Mouse (Mus musculus) 3T3-L1 (cell line): ENCODE measurements at regions not wholly inside any gene's neighbourhood (a gene's known extent, or its start where the extent isn't known, plus 50 kb on each side); places are given as distances from the start of the nearest gene placed in this dataset.
A peak's percentile ranks its signal among the peaks of the same experiment; 100 is the strongest.

Experiments used
- DNase-seq: peaks from one replicate; pipeline ENCODE4 v3.0.0-alpha.2; 2015; ENCODE audit warnings: low read depth, low spot score

DNA sequence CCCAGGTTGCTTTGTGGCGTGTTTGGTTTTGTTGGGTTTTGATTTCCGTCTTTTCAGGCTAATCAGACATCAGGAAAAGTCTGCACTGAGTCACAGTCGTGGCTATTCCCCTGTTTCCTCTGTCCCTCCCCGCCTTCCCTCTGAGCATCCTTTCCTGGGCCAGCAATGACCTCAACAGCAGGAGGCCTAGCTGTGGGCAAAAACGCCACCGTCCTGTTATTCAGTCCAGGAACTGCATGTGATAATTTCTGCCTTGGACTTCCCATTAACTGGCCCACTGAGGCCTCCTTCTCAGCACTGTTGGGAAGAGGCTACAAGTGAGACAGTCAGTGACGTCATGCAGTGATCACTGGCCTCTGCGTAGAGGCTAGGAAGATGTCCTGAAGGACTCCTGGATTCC, 1212.0 kb upstream of the A1bg start:
- DNase-seq = peak; percentile 32

DNA sequence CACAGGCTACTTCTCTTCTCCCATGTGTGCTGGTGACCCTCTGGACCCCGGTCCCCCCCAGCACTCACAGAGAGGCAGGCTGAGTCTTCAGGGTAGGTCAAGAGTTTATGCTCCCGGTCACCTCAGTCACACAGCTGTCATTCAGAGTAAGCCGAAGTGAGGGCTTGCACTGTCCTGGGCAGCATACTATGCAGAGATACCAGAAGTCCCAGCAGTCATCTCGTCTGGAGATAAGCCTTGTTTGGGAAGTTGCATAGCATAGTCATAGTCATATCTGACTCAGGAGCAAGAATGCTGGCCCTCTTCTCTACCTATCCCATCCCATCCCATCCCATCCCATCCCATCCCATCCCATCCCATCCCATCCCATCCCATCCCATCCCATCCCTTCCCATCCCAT, 1211.5 kb upstream of the A1bg start:
- DNase-seq = no peak

DNA sequence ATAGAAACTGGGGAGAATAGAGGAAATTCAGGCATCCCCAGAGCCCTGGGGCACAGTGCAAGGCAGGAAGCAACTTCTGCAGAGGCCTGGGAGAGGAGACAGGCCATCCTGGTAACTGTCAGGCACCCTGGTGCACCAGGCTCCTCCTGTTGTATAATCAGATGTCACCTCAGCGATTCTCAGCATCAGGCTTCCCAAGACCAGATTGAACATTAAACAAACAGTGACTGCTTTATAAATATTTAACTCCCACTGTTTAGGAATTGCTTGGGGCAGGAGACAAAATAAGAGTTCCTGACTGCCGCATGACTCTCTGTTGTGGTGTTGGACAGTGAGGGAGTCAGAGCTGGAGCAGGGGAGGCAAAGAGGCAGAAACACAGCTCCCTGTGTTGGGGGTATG, 1210.1 kb upstream of the A1bg start:
- DNase-seq = no peak

DNA sequence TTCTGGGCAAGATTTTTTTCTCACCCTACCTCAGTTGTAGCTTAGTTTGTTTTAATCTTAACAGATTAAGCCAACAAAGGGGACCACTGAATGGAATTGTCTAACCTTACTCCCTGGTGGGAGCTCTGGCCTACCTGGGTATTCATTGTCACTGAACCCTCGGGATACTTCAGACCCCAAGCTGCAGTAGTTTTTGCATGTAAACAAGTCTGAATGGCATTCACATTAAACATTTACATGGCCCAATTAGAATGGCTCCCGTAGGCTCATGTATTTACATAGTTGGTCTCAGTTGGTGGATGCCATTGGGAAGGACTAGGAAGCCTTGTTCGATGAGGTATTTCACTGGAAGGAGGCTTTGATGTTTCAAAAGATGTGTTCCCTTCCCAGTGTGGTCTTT, 1208.9 kb upstream of the A1bg start:
- no peak for DNase-seq

DNA sequence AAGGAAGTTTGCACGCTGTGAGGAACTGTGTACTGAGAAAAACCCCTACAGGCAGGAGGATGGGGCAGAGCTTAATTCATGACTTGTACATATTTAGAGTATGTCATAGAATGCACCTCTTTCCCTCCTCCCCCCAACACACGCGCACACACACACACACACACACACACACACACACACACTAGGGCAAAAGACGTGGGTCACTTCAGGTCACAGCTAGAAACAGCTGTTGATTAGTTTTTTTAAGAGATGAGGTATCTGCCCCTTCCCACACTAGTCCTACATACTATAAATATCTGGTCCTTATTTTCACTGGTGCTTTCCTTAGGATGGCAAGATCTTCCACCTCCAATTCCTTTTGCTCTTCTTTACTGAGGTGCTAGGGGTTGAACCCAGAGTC, 1207.7 kb upstream of the A1bg start:
- DNase-seq = no peak

DNA sequence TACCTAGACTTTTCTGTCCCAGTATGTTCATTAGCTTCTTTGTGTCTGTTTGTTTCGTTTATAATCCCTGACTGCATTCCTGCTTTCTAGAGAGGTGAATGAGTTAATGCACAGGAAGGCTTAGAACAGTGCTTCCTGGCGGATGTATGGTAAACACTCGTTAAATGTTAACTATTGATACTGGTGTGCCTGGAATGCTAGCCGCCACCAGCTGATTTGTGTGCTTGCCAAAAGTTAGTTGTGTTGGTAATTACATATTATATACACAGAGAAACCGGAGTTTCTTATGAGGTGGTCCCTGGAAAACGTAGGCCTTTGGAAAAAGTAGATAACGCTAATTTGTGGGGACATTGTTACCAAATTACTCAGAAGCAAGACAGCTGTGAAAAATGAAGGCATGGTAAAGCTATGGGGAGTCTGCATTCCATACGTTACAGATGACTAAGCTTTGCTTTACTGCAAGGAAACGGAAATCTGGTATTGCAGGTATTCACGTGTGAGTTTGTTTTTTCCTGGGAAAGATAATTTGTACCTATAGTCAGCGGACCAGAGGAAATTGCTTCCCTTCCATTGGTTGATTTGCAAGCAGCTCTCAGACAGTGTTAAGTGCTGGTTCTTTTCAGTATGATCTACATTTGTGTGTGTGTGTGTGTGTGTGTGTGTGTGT, 1205.9 kb upstream of the A1bg start:
- no peak for DNase-seq

DNA sequence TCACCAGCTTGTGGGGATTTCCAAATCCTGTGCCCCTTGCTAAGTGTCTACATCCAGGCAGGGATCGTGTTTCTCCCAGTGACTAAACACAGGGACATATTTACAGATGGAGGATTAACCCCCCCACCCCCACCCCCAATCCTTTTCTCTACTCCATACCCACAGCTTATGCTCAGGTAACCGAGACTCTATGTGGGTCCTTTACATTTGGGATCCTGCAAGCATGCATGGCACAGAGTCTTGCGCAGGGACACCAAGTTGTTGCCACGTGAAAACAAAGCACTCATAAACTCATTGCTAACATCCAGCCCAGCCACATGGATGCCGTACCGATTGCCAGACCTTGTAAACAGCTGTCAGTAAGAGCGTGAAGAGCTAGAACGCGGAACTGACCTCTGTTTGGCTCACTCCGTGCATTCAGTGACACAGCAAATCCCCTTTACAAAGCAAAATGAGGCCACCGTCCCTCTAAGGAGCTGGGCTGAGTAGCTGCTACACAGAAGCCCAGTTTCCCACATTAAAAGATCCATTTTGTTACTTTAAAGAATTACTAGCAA, 1204.9 kb upstream of the A1bg start:
- DNase-seq = no peak

DNA sequence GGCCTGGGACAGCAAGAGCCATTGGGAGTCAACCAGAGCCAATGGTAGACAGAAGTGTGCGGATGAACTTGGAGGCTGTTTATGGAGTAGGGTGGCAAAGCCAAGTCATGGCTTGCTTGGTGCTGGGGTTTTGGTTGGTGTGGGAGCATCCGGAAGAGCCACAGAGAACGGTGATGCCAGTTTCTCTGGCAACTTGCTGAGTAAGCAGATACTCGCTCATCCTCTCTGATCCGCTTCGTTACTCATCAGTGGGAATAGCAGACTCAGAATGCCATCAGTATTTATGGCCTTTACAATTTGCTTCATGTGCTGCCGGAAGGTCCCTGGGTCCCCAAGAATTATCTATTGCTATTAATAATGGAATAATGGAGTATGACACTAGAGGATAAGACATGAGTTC, 1202.9 kb upstream of the A1bg start:
- DNase-seq = no peak

DNA sequence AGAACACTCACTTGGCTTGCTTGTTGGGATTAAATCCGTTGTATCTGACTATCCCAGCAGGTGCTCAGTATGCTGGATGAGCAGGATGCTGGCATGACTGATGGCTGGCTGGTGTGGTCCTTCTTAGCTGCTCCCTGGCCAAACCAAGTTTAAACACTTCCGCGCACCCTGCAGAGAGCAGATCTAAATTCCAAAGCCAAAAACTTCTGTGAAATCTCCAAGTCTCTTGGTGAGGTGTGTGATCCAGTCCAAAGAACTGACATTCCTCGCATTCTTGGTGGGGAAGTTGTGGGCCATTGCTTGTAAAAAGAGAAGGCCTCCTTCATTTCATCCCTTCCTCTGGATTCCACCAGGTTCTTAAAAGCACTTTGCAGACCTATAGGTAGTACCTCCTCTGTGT, 1200.9 kb upstream of the A1bg start:
- peak; percentile 43 for DNase-seq

DNA sequence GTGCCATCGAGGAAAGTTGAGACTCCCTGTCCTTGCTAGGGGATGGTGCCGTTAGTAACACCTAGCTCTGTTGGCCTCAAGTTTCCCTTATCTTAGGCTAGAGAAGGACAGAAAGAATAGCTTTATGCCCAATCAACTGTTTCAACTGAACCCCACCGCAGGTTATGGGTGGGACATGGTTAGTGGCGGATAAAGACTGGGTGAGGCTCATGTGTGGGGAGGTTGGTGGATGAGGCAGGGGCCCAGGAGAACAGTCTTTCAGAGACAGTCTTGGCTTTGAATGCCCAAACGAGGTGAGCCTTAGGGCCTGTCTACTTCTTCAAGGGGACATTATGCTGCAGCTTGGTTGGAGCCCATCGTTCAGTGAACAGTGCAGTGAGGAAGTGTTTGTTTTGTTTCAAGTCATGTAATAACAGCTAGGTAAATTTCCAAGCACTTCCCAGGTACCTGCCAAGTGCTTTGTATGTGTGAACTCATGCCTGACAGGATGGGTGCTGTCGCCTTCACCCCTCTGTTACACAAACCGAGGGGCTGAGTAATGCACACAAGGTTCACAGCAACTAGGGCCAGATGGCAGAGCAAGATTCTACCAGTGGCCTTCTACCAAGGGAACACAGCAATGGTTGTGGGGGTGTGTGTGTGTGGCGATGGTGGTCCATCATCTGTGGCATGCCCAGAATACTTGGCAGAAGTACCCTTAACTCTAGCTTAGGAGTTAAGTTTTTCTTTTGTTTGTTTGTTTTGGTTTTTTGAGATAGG, 1199.6 kb upstream of the A1bg start:
- no peak for DNase-seq

DNA sequence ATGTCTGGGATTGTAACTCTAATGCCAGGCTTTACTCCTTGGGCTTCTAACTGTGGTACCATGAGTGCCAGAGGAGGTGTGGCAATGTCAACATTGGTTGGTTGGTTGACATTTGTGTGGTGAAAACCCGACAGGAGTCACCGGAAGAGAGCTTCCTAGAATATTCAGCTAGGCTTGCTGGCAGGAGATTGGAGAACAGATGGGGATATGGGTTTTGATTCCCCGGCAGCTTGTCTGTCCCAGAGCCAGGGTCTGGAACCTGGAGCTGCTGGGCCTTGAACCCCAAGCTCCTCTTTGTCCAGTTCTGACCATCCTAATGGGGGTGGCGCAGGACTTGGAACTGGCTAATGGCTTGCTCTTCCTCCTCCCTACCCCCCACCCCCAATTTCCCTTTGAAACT, 1198.9 kb upstream of the A1bg start:
- DNase-seq = no peak

DNA sequence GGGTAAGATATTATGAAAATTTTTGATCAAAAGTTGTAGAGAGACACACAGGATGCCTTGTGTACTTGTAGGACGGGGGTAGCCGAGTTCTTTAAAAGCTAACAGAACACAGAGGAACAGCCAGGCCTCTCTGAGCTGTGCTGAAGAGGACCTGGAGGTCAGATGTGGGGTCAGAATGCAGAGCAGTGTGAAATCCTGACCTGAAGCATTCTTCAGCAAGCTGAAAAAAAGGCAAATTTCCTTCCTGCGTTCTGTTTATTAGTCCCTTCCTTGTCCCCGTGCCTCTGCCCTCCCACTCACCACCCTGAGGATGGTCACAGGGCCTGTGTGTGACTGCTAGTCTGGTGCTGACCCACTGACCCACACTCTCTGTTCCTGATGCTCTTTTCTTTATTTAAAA, 1197.9 kb upstream of the A1bg start:
- DNase-seq = no peak

DNA sequence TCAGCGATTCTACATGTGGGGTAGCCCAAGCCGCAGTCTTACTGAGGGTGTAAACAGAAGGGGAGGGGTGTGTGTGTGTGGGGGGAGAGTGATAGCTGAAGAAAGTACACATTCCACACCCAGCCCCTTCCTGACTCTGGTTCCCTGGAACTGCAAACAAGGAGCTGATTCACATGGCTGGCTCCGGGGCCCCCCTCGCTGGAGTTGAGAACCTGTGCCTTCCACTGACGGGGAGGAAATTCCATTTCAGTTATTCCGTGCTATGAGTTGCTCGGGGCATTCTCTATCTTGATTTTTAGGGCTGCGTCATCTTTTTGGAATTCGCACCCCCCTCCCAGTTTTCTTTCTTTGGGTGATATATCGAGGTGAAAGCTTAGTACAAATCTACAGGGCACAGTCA, 1196.2 kb upstream of the A1bg start:
- DNase-seq = peak; percentile 88

DNA sequence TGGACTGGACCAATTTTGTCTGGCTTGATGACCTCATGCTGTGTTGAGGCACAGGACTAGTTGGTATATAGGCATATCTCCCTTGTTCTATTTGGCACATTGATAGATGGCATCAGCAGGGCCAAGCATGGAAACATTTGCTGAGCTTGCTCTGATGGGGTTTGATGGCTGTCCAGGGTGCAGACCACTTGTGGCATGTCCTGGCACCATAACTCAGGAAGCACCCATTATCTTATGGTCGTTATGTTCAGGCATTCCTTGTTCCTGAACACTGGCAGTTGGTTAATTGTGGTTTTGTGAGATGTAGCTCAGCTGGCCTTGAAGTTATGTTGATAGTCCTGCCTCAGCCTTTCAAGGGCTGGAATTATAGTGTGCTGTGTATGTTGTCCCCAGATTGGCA, 1193.4 kb upstream of the A1bg start:
- no peak for DNase-seq

DNA sequence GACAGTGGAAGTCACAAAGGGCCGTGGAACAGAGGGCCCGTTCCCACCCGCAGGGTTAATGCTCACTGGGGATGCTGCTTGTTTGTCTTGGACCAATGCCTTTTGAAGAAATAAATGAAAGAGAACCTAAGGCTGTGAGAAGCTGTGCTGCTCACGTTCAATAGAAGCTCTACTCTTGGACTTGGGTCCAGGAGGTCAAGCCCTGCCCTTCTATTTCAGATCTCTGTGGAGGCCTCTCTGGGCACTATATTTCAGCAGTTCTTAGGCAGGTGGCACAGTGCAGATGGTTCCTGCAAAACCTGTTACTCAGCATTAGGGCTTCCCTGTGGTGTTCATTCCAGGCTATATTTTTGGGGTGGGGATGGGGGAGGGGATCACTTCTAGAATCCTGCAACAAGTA, 1192.0 kb upstream of the A1bg start:
- DNase-seq = no peak

DNA sequence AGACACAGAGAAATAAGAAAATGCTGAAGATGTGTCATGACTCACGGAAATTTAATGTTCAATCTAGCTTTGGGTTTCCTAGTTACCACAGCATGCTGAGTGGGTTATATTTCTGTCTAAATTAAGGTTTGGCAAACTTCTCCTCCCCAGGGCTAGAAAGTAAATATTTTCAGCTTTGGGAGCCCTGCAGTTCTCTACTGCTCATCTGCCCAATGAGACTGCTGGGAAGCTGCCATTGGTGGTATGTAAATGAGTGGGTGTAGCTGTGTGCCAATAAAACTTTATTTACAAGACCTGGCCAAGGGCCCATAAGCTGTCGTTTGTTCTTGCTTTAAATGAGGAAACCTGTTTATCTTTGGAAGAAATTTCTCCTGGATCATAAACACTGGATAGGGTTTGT, 1189.3 kb upstream of the A1bg start:
- DNase-seq = peak; percentile 54

DNA sequence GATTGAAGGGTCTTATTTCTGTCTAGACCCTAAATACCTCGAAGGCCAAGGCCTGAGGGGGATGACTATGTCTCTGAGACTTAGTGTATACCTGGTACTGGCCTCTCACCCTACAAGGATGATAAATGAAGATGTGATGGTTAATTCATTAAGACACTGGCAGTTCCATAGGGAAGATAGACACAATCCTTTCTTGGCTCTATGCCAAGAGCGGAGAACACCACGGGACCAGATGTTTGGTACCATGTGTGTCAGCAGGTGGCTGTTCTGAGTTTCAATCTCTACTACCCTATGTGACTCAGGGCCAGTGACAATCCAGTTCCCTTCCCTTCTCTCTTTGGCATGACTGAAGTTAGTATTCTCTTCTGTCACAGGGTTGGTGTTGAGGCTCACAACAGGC, 1185.2 kb upstream of the A1bg start:
- DNase-seq = no peak

DNA sequence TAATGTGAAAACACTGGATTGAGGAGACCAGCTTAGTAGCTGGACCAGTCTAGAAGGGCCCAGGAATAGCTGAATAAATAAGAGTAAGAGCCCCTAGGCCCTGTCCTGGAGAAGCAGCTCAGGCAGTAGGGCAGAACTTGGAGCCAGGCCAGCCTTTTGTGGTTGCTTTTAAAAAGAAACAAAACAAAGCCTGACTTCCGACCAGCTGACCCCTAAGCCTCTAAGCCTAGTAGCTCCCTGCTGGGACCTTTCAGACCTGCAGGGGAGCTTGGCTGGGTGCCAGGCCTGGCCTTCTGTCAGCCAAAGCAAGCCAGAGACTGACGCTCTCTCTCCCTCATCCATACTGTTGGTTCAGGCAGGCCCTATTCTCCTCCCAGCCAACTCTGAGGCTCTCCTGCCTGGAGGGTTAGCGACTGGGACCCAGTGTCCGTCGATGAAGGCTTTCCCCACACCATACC, 1183.7 kb upstream of the A1bg start:
- peak; percentile 92 for DNase-seq

DNA sequence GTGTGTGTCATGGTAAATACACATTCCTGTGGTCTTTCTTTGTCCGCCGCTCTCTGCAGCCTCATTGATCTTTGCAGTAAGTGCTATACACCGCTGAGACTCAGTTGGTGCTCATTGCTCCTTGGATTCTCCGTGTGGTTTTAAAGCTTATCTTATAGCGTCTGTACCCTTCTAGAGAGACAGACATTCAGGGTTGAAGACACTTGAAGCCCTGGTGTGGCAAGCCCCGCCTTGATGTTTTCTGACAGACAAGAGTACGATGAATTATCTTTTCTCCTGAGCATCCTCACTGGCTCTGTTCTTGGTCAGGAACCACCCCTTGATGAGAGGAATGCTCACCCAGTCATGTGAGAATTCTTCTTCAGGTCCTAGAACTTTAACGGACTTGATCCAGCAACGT, 1182.7 kb upstream of the A1bg start:
- DNase-seq = no peak

DNA sequence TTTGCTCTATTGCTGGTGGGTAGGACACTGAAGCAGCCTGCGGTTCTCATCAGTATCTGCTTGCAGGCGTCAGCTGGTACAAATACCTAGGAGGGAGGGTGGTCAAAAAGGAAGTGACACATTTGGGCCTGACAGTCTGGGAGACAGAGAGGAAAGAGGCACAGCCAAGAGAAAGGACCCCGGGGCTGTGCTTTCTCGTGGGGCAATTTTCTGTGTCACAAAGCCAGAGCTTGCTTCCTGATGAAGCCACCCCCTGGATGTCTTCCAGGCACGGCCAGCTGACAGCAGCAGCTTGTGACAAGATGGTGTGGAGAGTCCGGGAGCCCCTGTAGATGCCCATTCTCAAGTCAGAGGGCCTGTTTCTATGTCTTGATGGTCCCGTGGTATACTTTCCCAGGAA, 1181.8 kb upstream of the A1bg start:
- DNase-seq = no peak

DNA sequence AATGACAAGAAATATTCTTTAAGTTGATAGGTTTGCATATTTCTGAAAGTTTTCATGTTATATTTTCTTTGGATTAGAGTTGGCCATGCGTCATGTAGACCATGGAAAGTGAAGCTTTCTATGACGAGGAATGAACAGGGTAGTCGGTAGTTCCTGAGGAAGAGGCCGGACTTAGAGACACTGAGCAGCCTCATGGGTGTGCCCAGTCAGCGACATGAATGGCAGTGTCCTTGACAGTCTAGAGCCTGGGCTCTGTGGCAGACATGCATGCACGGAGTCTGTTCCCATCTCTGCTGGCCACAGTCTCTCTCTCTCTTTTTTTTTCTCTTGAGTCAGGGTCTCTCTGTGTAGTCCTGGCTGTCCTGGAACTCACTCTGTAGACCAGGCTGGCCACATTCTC, 1176.9 kb upstream of the A1bg start:
- DNase-seq = no peak

DNA sequence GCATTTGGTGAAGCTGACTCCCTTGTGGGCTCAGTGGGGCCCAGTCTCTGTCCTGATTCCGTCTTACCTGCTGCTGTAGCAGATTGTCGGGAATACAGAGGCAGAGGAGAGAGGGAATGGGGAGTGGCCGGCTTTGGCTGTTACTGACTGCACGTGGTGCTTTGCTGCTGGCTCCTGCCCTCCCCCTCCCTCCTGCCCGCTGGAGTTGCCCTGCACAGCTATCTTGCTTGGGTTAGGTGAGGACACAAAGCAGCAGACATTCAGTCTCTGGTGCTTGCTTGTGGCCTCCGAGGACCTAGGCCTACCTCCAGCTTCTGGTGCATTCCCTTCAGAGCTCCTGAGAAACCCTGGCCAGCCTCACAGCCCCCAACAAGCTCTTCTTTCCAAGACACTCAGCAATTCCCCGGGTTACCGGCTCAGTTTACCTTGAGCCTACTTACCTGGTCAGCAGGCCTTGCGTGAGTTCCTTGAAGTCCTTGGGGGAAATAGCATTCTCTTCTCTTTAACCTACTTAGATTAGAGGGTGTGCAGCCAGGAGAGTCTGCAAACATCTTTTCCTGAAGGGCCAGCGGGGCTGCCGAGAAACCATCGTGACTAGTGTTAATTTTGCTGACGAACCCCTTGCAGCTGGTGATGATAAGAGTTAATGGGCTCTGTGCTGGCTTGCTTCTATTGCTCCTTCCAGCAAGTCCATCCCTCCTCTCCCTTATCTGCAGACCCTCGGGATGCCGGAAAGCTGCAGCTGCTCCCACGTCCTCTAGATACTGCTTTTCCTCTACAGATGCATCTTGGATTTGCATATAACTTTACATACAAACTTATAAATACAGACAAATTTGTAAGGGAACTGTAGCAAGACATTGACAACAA, 1176.2 kb upstream of the A1bg start:
- no peak for DNase-seq
